Mouse (Mus musculus) embryonic stem cell, embryonic (primary cell): ENCODE measurements at regions not wholly inside any gene's neighbourhood (a gene's known extent, or its start where the extent isn't known, plus 50 kb on each side); places are given as distances from the start of the nearest gene placed in this dataset.
"Not testable (repeated sequence)": the region's sequence is repeated elsewhere in the genome, so short reads cannot be mapped to it uniquely, and the experiment has no call there.

Source experiments
- CTCF ChIA-PET, 4 experiments: fragments of 300-600 bp in 2 of 4; fragments of 350-600 bp in 2 of 4; sonication (Branson Sonifier 250); formaldehyde crosslinking; loops; one replicate each; lab custom pipeline; 2022; ENCODE audit warnings: inconsistent platforms in 2 of 4; lab: Charles Lee
- POLR2A ChIA-PET, 4 experiments: fragments of 300-600 bp in 2 of 4; fragments of 350-600 bp in 2 of 4; sonication (Branson Sonifier 250); formaldehyde crosslinking; loops; one replicate each; lab custom pipeline; 2022; ENCODE audit warnings: antibody characterized with exemption in 4 of 4, inconsistent platforms in 1 of 4; lab: Charles Lee

GRCm38 (mm10) chr13:97347696-97348095 lies 106.8 kb downstream of the Enc1 start:
- POLR2A ChIA-PET = interaction anchor here in 1 of 4 experiments (1.6 kb wide), 1 partner anchor 9 kb away, joined by 4 read pairs; no protein-coding TSS in a partner anchor
- CTCF ChIA-PET = no interaction called here

DNA sequence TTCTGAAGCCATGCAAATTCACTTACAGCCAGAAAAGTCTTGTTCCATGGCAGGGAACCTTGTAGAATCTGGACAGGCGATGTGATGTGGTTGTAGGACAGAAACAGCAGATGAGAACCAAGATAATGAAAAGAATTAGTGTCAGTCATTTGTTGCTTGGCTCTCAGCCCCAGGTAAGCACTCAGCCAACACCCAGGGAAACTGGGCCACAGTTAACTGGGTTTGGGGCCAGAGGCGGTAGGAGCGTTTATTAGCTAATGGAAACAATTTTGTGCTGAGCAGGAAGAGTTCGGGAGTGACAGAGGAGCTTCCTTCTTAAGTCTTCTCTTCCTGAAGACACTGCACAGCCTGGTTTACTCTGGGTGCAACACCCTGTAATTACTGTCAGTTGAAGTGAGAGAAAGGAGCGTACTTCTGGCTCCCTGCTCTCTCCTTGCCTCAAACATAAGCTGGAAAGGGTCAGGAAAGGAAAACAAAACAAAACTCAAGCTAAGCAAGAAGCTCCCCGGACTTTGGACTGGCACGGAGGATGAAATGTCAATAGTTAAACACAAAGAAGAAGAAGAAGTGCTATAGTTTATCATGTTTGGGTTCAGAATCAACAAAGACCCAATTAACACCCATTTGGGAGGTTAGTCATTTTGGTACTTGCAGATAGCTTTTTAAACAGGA lies 100.4 kb downstream of the Enc1 start:
- ChIA-PET CTCF (interaction anchor here in 1 of 4 experiments (0.6 kb wide), 1 partner anchor 358 kb away, joined by 4 read pairs; no protein-coding TSS in a partner anchor), POLR2A (interaction anchor here (0.6 to 1.5 kb wide), 7 partner anchors 10 to 401 kb away, joined by 3 to 6 read pairs (median 3); no protein-coding TSS in a partner anchor)

DNA sequence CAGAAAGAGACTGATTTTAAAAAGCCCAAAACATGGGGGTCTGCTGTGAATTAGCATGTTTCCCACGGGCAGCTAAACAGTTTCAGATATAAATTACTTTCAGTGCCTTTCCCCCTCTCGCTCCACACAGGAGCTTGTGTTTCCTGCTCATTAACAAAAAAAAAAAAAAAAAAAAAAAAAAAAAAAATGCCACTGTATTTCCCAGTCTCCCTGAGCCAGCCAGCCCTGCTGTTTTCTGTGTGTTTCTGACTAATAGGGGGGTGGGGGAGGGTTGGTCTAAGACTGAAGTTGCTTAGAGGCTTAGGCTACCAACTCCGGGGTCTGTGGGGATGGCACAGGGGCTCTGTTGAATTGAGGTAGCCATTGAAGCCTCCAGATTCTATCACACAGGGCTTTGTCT lies 97.0 kb downstream of the Enc1 start:
- POLR2A ChIA-PET = interaction anchor here in 3 of 4 experiments (0.6 to 1.0 kb wide), 8 partner anchors 11 to 109 kb away, joined by 3 to 6 read pairs (median 4); no protein-coding TSS in a partner anchor
- CTCF ChIA-PET = no interaction called here

DNA sequence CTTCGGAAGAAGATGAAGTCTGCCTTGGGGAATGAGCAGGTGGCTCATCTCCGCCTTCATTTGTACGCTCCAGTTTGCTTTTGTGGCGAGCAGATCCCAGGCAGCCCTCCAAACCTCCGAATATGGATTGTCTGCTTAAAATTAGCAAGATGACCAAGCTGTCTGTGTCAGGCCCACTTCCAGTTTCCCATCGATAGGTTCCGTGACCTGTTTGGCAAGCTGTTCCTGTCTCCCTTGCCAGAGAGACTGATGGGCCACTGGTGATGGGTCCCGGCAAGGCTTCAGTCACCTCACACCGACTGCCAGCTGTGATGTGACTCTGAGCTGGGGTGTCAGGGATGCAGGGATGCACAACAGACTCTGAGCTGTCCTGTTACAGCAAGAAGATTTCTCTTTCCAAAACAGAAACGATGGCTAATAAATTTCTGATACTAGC lies 96.4 kb downstream of the Enc1 start:
- CTCF ChIA-PET = interaction anchor here in 1 of 4 experiments (0.6 kb wide), 1 partner anchor 50 kb away, joined by 3 read pairs; no protein-coding TSS in a partner anchor
- POLR2A ChIA-PET = interaction anchor here in 3 of 4 experiments (0.6 to 1.0 kb wide), 8 partner anchors 11 to 108 kb away, joined by 3 to 6 read pairs (median 4); no protein-coding TSS in a partner anchor

DNA sequence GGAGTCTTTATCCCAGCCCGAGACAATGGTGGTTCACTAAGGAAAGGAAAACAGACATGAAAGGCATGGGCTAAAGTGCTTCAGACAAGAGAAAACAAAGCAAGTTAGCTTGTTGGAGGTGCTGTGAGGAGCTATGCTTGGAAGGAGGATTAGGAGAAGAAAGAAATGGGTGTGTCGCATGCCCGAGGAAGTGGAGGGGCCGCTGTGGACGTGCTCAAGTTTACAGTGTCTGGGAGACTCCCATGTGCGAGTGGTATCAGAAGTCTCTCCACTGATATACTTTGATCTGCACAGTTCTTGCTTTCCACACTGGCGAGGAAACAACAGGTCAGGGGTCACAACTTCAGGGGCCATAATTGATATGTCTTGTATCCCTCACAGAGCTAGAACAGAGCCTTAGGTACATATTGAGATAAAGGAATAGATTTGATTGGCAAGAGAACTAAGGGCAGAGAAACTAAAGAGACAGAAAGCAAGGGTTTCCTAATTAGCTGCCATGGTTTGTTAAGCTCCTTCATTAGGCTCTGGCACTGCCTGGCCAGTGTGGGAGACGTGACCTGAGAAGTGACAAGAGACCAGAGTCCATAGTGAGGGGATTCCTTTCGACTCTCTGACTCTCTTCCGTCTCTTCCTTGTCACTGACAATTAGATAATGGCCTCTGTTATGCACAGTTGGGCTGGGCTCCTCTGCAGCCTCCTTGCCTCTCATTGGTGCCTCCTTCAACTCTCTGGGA lies 93.1 kb downstream of the Enc1 start:
- ChIA-PET CTCF (no interaction called here), POLR2A (interaction anchor here in 2 of 4 experiments (0.6 to 1.4 kb wide), 6 partner anchors 13 to 487 kb away, joined by 3 to 4 read pairs (median 3); no protein-coding TSS in a partner anchor)

DNA sequence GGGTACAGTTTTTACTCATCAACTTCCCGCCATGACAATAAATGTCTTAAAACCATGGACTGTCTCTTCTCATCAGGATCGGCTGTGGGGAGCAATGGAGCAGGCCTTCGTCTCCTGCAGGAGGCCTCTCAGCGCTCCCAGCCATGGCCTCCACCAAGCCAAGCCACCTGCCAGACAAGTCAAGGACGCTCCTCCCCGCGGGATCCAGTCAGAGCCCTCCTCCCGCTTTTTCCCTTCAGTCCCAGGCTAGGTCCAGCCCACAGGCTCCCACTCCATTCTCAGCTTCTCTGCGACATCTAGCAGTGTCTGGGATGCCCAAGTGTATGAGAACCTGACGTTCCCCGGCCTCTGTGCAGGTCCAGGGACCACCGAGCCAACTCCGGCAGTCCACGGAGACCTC lies 90.2 kb downstream of the Enc1 start:
- POLR2A ChIA-PET = interaction anchor here in 1 of 4 experiments (1.0 kb wide), 1 partner anchor 91 kb away, joined by 3 read pairs; no protein-coding TSS in a partner anchor
- CTCF ChIA-PET = no interaction called here

DNA sequence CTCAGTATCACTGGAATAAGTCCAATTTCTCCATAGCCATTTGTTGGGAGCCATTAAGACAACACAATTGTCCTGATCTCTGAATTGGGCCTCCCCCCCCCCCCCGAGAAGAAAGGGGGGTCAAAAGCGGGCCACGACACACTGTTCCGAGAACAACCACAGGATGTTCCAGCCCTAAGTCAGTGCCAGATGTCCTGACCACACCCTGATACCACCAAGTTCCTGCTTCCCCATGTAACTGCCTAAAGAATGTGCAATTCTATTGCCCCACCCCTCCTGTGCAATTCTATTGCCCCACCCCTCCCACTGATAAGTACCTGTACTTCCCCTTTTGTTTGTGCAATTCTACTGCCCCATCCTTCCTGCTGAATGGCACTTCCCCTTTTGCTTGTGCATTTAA lies 80.4 kb downstream of the Enc1 start:
- POLR2A ChIA-PET = interaction anchor here in 2 of 4 experiments (0.6 to 1.7 kb wide), 4 partner anchors 18 to 171 kb away, joined by 3 to 6 read pairs (median 3); partner anchors contain the start of gene Enc1 (in 1 of the 2)
- CTCF ChIA-PET = not testable (repeated sequence)

GRCm38 (mm10) chr13:97320756-97321155 lies 79.9 kb downstream of the Enc1 start:
- CTCF ChIA-PET = no interaction called here
- POLR2A ChIA-PET = interaction anchor here in 2 of 4 experiments (0.6 to 2.2 kb wide), 16 partner anchors 12 to 297 kb away, joined by 3 to 7 read pairs (median 5); partner anchors contain the start of gene Enc1 (in 1 of the 2)

DNA sequence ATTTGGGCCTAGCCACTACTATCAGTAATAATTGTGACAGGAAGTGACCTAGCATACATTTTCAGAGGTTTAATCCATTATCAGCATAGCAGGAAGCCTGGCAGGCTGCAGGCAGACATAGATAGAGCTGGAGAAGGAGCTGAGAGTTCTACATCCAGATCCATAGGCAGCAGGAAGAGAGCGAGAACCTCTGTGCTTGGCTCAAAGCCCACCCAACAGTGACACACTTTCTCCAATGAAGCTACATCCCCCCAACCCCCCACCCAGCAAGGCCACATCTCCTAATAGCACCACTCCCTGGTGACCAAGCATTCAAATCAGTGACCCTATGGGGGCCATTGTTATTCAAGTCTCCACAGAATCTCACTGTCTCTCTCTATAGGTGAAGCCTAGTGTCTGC lies 79.4 kb downstream of the Enc1 start:
- ChIA-PET POLR2A (interaction anchor here in 3 of 4 experiments (0.6 to 2.2 kb wide), 22 partner anchors 13 to 297 kb away, joined by 3 to 7 read pairs (median 4); partner anchors contain the start of gene Enc1 (in 1 of the 3)), CTCF (no interaction called here)

DNA sequence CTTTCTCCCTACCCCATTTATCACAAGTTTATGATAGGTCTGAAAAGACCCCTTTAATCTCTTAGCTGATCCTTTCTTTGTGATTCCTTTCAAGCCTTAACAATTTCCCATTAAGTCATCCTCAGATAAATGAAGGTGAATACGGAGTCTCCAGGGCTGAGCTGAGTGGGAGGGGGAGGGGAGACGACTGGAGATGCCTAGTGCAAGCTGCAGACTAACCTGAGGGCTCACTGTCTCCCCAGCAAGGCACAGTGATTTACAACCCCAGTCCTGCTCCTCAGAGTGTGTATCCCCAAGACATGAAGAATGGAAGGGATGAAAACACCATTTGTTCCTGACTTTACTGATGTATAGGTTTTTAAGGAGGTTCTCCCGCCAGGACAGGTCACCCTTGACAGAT lies 76.7 kb downstream of the Enc1 start:
- CTCF ChIA-PET = interaction anchor here in 1 of 4 experiments (0.6 kb wide), 1 partner anchor 289 kb away, joined by 5 read pairs; no protein-coding TSS in a partner anchor

DNA sequence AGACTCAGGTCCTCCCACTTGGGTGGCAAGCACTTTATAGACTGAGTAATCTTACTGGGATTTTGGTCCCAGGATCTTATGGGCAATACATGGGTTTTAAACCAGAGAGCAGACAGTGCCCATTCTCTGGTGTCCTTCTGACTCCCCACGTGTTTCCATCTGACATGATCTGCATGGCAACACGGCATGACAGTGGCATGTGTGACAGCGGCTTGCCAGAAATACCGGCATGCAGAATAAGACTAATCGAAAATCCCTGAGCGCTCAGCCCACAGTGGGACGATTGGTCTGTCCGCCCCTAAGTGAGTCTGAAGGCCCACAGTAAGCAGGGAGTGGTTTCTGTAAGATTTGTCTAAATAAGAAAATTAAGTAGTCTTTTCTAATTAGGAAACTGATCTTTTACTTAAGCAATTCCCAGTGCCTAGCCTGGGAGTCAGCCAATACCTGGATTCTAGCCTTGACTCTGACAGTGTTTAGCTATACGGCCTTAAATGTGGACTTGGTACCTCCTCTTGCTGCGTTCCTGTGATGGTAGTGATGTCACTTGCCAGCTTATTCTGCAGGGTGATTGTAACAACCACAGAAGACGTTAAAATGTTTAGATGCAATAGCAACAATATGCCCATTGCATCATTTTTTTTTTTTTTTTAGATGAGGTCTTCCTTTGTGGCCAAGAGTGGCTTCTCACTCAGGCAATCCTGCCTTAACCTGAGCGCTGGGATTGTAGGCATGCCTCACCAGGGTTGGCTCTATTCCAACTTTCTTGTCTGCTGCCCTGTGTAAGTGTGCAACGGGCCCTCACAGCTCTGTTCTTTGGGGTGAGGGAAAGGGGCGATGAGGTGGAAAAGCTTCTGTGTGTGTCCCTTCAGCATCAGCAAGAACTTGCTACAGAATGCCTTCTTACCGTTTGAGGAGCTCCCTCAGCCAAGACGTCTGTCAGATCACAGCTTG lies 71.8 kb downstream of the Enc1 start:
- ChIA-PET POLR2A (interaction anchor here in 2 of 4 experiments (0.7 to 0.9 kb wide), 4 partner anchors 14 to 123 kb away, joined by 3 to 5 read pairs (median 3); no protein-coding TSS in a partner anchor), CTCF (no interaction called here)

More for the DNA sequence above, 76.7 kb downstream of the Enc1 start:
- POLR2A ChIA-PET = interaction anchor here (0.6 to 1.6 kb wide), 21 partner anchors 11 to 1791 kb away, joined by 3 to 5 read pairs (median 3); partner anchors contain the start of gene Enc1 (in 1 of the 4)

DNA sequence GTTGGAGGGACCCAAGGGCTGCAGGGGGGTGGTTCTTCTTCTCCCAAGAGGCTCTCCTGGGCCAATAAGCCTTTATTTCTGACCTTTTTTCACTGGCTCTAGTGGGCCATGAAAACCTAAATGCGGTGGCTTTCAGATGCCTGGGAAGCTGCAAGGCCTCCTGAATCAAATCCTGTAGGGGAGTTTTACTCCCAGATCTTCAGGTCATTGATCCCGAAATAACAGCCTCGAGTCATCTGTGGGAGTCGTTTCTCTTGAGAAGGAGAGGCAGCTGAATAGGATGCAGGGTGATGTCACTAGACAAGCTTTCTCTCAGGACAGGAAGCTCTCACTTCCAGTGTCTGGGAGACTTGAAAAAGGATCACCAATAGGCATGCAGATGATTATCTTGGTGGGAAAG lies 70.4 kb downstream of the Enc1 start:
- POLR2A ChIA-PET = interaction anchor here in 2 of 4 experiments (0.6 to 1.2 kb wide), 3 partner anchors 14 to 693 kb away, joined by 3 to 4 read pairs (median 3); no protein-coding TSS in a partner anchor

GRCm38 (mm10) chr13:97310855-97311189 lies 69.9 kb downstream of the Enc1 start:
- ChIA-PET POLR2A (interaction anchor here in 1 of 4 experiments (0.6 to 1.2 kb wide), 2 partner anchors 13 to 694 kb away, joined by 3 read pairs; no protein-coding TSS in a partner anchor), CTCF (interaction anchor here in 2 of 4 experiments (0.6 kb wide), 2 partner anchors 14 to 126 kb away, joined by 3 to 4 read pairs; no protein-coding TSS in a partner anchor)

More for the DNA sequence above, 70.4 kb downstream of the Enc1 start:
- CTCF ChIA-PET = interaction anchor here in 2 of 4 experiments (0.6 kb wide), 3 partner anchors 14 to 212 kb away, joined by 3 to 4 read pairs (median 3); partner anchors contain the start of gene Gm6169 (in 1 of the 2)

GRCm38 (mm10) chr13:97310186-97310854 lies 69.4 kb downstream of the Enc1 start:
- CTCF ChIA-PET = interaction anchor here in 3 of 4 experiments (0.6 to 1.4 kb wide), 4 partner anchors 10 to 1321 kb away, joined by 3 to 9 read pairs (median 4); no protein-coding TSS in a partner anchor
- POLR2A ChIA-PET = interaction anchor here in 1 of 4 experiments (0.7 to 1.3 kb wide), 5 partner anchors 10 to 85 kb away, joined by 3 to 4 read pairs (median 3); no protein-coding TSS in a partner anchor

- POLR2A ChIA-PET = interaction anchor here in 1 of 4 experiments (0.5 to 1.3 kb wide), 6 partner anchors 9 to 69 kb away, joined by 3 read pairs; no protein-coding TSS in a partner anchor
- CTCF ChIA-PET = interaction anchor here in 1 of 4 experiments (1.4 kb wide), 1 partner anchor 10 kb away, joined by 3 read pairs; no protein-coding TSS in a partner anchor
These were observed 68.5 kb downstream of the Enc1 start for GRCm38 (mm10) chr13:97309411-97309810.

GRCm38 (mm10) chr13:97308431-97308830 lies 67.5 kb downstream of the Enc1 start:
- POLR2A ChIA-PET = interaction anchor here in 1 of 4 experiments (0.7 to 1.4 kb wide), 4 partner anchors 11 to 240 kb away, joined by 3 read pairs; no protein-coding TSS in a partner anchor
- CTCF ChIA-PET = no interaction called here
